Mouse (Mus musculus) testis, adult 2 months (tissue): ENCODE data around the gene Gcc1.

Experiments used
- CTCF ChIP-seq: fragments of 200-500 bp; IDR thresholded peaks from 2 replicates; pipeline ENCODE4 v1.5.1; 2012; ENCODE audit warnings: low read depth, mild to moderate bottlenecking, inconsistent platforms, low read length, moderate library complexity; ENCODE audit not compliant: control insufficient read depth, insufficient read depth, insufficient replicate concordance
- POLR2A ChIP-seq: fragments of 200-500 bp; IDR thresholded peaks from 2 replicates; pipeline ENCODE4 v1.6.1; 2012; ENCODE audit warnings: low read depth, mild to moderate bottlenecking, inconsistent platforms, low read length, moderate library complexity; ENCODE audit not compliant: control insufficient read depth

DNA sequence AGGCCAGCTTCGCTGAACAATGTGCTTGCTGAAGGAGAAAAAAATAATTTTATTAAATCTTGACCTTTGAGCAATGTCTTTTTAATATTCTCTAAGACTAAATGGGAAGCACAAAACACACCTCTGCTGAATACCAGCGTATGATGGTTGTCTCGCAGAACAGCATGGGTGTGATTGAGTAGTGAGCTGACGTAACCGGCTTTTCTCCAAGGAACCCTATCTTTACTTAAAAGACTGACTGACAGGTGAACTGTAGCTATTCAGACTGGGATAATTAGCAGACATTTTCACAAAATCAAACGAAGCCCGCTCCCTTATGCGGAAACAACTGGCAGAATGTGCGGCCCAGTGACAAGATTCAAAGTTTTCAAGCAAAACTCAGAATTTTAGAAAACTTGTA, 60.6 kb downstream of the Gcc1 start:
- TF ChIP-seq POLR2A, result no peak
- no peak for TF ChIP-seq CTCF
